Mouse (Mus musculus) heart, embryonic 11.5 days (tissue): Measurements from ENCODE around the gene E030018B13Rik. TPM values are rescaled to one million over a fixed set of nuclear protein-coding genes. Genes with fewer than 3 reads are reported as not detected.

Source experiments
- ATAC-seq: fragments of 200-750 bp; cut with Nextera tagmentation; replicated peaks from 2 replicates; pipeline ENCODE4 v1.8.0; 2017; ENCODE audit warnings: moderate library complexity; ENCODE audit not compliant: insufficient number of reproducible peaks, low FRiP score, low TSS enrichment
- H3K27ac ChIP-seq: fragments of 300-500 bp; sonication (generic); 2 replicates; pipeline ENCODE4 v1.5.1; 2014; ENCODE audit warnings: mild to moderate bottlenecking, low read depth, low read length
- H3K27me3 ChIP-seq: fragments of 300-500 bp; sonication (generic); 2 replicates; pipeline ENCODE4 v1.6.1; 2014; ENCODE audit warnings: mild to moderate bottlenecking, low read length, mixed read lengths; ENCODE audit not compliant: control insufficient read depth, insufficient read depth
- H3K36me3 ChIP-seq: fragments of 300-500 bp; sonication (generic); 2 replicates; pipeline ENCODE4 v1.6.1; 2014; ENCODE audit warnings: mild to moderate bottlenecking, low read length, moderate library complexity, mixed read lengths; ENCODE audit not compliant: control insufficient read depth, insufficient read depth
- H3K4me1 ChIP-seq: fragments of 300-500 bp; sonication (generic); 2 replicates; pipeline ENCODE4 v1.6.1; 2014; ENCODE audit warnings: low read length; ENCODE audit not compliant: control insufficient read depth, insufficient read depth
- H3K4me2 ChIP-seq: fragments of 300-500 bp; sonication (generic); 2 replicates; pipeline ENCODE4 v1.6.1; 2014; ENCODE audit warnings: mild to moderate bottlenecking, moderate library complexity
- H3K4me3 ChIP-seq: fragments of 300-500 bp; sonication (generic); 2 replicates; pipeline ENCODE4 v1.5.1; 2014; ENCODE audit warnings: low read depth, low read length
- H3K9ac ChIP-seq: fragments of 300-500 bp; sonication (generic); 2 replicates; pipeline ENCODE4 v1.6.1; 2014; ENCODE audit warnings: mild to moderate bottlenecking, low read depth, low read length, moderate library complexity
- H3K9me3 ChIP-seq: fragments of 300-500 bp; sonication (generic); replicated peaks from 2 replicates; pipeline ENCODE4 v1.6.1; 2016; ENCODE audit warnings: low read length; ENCODE audit not compliant: control insufficient read depth
- WGBS: fragments of 180-500 bp; shearing (Covaris S2); extraction: QIAGEN DNeasy Blood & Tissue Kit; methylation state at CpG from one replicate; pipeline ENCODE4 v1.1.7; 2014; ENCODE audit not compliant: insufficient replicate concordance; 5-methylcytosine and 5-hydroxymethylcytosine counted together
- polyA plus RNA-seq: library from polyadenylated mRNA; unstranded; fragments of >200 nt; fragmentation: Nextera tagmentation; extraction: Ambion mirVana; gene quantifications from 2 replicates; pipeline ENCODE4 v1.2.1, GENCODE M21; 2014

The E030018B13Rik gene
- polyA plus RNA-seq, 1 experiment from 2014 or later: not detected

GRCm38 (mm10) chr7:63926492-63926891 lies 9.8 kb downstream of the E030018B13Rik start:
- ATAC-seq: no peak
- no peak overlapping the region for H3K27ac ChIP-seq

GRCm38 (mm10) chr7:63927121-63927520 lies 10.5 kb downstream of the E030018B13Rik start:
- Histone ChIP-seq H3K4me1 (peaks cover 28% of the 10 kb centered on the region), H3K9me3 (no peaks in the 10 kb centered on the region), H3K27ac (no peak overlapping the region), H3K9ac (no peak overlapping the region), H3K27me3 (no peaks in the 10 kb centered on the region), H3K4me3 (no peak overlapping the region), H3K36me3 (no peaks in the 10 kb centered on the region), H3K4me2 (no peak overlapping the region)
- no peak for ATAC-seq
- 90% methylated on average over 6 of the region's 6 CpGs for WGBS

More at GRCm38 (mm10) chr7:63926492-63926891, 9.8 kb downstream of the E030018B13Rik start:
- no peaks in the 10 kb centered on the region for H3K27me3 ChIP-seq
- no peaks in the 10 kb centered on the region for H3K9me3 ChIP-seq
- H3K4me2 ChIP-seq: no peak overlapping the region
- no peak overlapping the region for H3K9ac ChIP-seq
- H3K4me1 ChIP-seq: peaks cover 28% of the 10 kb centered on the region
- 69% methylated on average over 3 of the region's 3 CpGs for WGBS
- no peaks in the 10 kb centered on the region for H3K36me3 ChIP-seq
- no peak overlapping the region for H3K4me3 ChIP-seq

- Histone ChIP-seq H3K4me3 (no peak overlapping the region), H3K27me3 (no peaks in the 10 kb centered on the region), H3K9ac (no peak overlapping the region), H3K4me1 (peaks cover 31% of the 10 kb centered on the region), H3K36me3 (no peaks in the 10 kb centered on the region), H3K9me3 (no peaks in the 10 kb centered on the region), H3K4me2 (no peak overlapping the region), H3K27ac (no peak overlapping the region)
- no peak for ATAC-seq
- WGBS: 72% methylated on average over 3 of the region's 4 CpGs
Measured at GRCm38 (mm10) chr7:63929080-63929479, 12.4 kb downstream of the E030018B13Rik start.

GRCm38 (mm10) chr7:63930132-63930531 lies 13.5 kb downstream of the E030018B13Rik start:
- Histone ChIP-seq H3K27me3 (no peaks in the 10 kb centered on the region), H3K9me3 (no peaks in the 10 kb centered on the region), H3K4me1 (peaks cover 33% of the 10 kb centered on the region), H3K4me3 (no peak overlapping the region), H3K27ac (no peak overlapping the region), H3K36me3 (no peaks in the 10 kb centered on the region), H3K9ac (no peak overlapping the region), H3K4me2 (no peak overlapping the region)
- no peak for ATAC-seq
- 82% methylated on average over 3 of the region's 3 CpGs for WGBS

- WGBS: 91% methylated on average over 5 of the region's 5 CpGs
- Histone ChIP-seq H3K4me1 (peaks cover 34% of the 10 kb centered on the region), H3K4me2 (no peak overlapping the region)
Measured at GRCm38 (mm10) chr7:63930766-63931165, 14.1 kb downstream of the E030018B13Rik start.

GRCm38 (mm10) chr7:63932461-63932860 lies 15.8 kb downstream of the E030018B13Rik start:
- WGBS: 80% methylated on average over 3 of the region's 3 CpGs
- no peaks in the 10 kb centered on the region for H3K36me3 ChIP-seq
- H3K27ac ChIP-seq: no peak overlapping the region
- no peak overlapping the region for H3K4me3 ChIP-seq
- no peak overlapping the region for H3K9ac ChIP-seq
- no peak overlapping the region for H3K4me2 ChIP-seq
- ATAC-seq: no peak
- no peaks in the 10 kb centered on the region for H3K9me3 ChIP-seq
- H3K27me3 ChIP-seq: no peaks in the 10 kb centered on the region
- peaks cover 29% of the 10 kb centered on the region for H3K4me1 ChIP-seq

More at GRCm38 (mm10) chr7:63930766-63931165, 14.1 kb downstream of the E030018B13Rik start:
- H3K27me3 ChIP-seq: no peaks in the 10 kb centered on the region
- H3K36me3 ChIP-seq: no peaks in the 10 kb centered on the region
- H3K27ac ChIP-seq: no peak overlapping the region
- no peak overlapping the region for H3K4me3 ChIP-seq
- no peak overlapping the region for H3K9ac ChIP-seq
- no peak for ATAC-seq
- no peaks in the 10 kb centered on the region for H3K9me3 ChIP-seq

- 74% methylated on average over 6 of the region's 6 CpGs for WGBS
- Histone ChIP-seq H3K9ac (no peak overlapping the region), H3K36me3 (no peaks in the 10 kb centered on the region), H3K27ac (peak overlapping the region; percentile 32; the same call in 1 of the 2 replicates), H3K27me3 (no peaks in the 10 kb centered on the region), H3K4me3 (no peak overlapping the region), H3K4me2 (0 out of 2 replicates have a peak overlapping the region, but pooled peaks have one; percentile 22), H3K4me1 (peaks cover 25% of the 10 kb centered on the region), H3K9me3 (no peaks in the 10 kb centered on the region)
- no peak for ATAC-seq
Measured at GRCm38 (mm10) chr7:63933905-63934304, 17.2 kb downstream of the E030018B13Rik start.

- no peak overlapping the region for H3K27ac ChIP-seq
- peaks cover 25% of the 10 kb centered on the region for H3K4me1 ChIP-seq
- ATAC-seq: no peak
- no peak overlapping the region for H3K4me3 ChIP-seq
- peak overlapping the region; percentile 3; the same call in 1 of the 2 replicates for H3K4me2 ChIP-seq
- WGBS: 38% methylated on average over 1 of the region's 1 CpGs
- no peaks in the 10 kb centered on the region for H3K27me3 ChIP-seq
- no peak overlapping the region for H3K9ac ChIP-seq
- no peaks in the 10 kb centered on the region for H3K36me3 ChIP-seq
- no peaks in the 10 kb centered on the region for H3K9me3 ChIP-seq
Measured at GRCm38 (mm10) chr7:63934530-63934929, 17.9 kb downstream of the E030018B13Rik start.

GRCm38 (mm10) chr7:63935809-63936187 lies 19.1 kb downstream of the E030018B13Rik start:
- Histone ChIP-seq H3K27me3 (no peaks in the 10 kb centered on the region), H3K4me3 (peak overlapping the region; percentile 76), H3K27ac (no peak overlapping the region), H3K36me3 (no peaks in the 10 kb centered on the region), H3K4me2 (peak overlapping the region; percentile 87), H3K9ac (peak overlapping the region; percentile 24; the same call in 1 of the 2 replicates), H3K9me3 (no peaks in the 10 kb centered on the region), H3K4me1 (peaks cover 28% of the 10 kb centered on the region)
- WGBS: 25% methylated on average over 8 of the region's 8 CpGs
- no peak for ATAC-seq
